Mouse (Mus musculus): ENCODE results near the gene Dera. TPM values are rescaled to one million over a fixed set of nuclear protein-coding genes. Genes with fewer than 3 reads are reported as not detected.
A peak's percentile ranks its signal among the peaks of the same experiment; 100 is the strongest.

Gene Dera
- polyA plus RNA-seq, 1 experiment from 2014 or later: 98.6 TPM

DNA sequence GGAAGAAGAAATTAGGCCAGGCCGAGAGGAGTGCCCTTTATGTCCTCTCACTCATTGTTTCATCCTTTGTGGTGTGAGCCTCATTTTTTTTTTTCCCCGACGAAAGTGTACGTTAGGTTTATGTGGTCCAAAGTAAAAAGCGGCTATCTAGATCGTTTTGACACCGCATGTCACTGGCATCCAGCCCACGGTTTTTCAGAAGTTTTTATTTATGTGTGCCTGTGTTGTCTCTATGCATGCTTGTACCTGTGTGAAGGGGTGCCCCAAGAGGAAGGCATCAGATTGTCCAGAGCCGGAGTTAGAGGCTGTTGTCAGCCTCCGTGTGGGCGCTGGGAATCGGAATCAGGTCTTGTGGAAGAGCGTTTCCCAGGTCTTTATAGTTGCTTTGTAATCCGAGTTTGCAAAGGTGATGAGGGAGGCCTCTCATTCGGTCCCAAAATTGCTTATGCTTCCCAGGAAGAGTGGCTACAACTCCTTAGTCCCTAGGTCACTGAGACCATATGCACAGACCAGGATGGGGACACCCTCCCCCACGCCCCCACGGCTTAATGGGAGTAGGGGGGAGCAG is 18.6 kb upstream of the Dera start:
- peaks cover 10% of the 10 kb centered on the region for H3K36me3 ChIP-seq
- H3K4me3 ChIP-seq (replicated peaks): peak overlapping the region; percentile 89
- H3K9ac ChIP-seq: peak overlapping the region; percentile 90
- H3K9me3 ChIP-seq: no peaks in the 10 kb centered on the region
- peaks cover 4% of the 10 kb centered on the region; the same call in 1 of the 2 replicates for H3K27me3 ChIP-seq (replicated peaks)
- no peak for ATAC-seq
- H3K4me1 ChIP-seq (replicated peaks): peaks cover 7% of the 10 kb centered on the region
- H3K27ac ChIP-seq: peak overlapping the region; percentile 79; the same call in 1 of the 2 replicates
- WGBS: 8% methylated on average over 17 of the region's 17 CpGs
- peak overlapping the region; percentile 73 for H3K4me2 ChIP-seq (replicated peaks)

DNA sequence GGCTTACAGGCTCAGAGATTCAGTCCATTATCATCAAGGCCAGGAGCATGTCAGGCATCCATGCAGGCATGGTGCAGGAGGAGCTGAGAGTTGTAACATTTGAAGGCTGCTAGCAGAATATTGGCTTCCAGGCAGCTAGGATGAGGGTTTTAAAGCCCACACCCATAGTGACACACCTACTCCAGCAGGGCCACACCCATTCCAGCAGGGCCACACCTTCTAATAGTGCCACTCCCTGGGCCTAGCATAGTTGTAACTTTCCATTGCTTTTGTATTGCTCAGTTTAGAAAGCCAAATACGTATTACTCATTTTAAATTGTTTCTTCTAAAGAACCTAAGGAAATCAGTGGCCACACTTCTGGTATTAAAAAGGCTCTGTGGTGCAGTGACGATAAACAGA is 13.4 kb upstream of the Dera start:
- no peaks in the 10 kb centered on the region for H3K27me3 ChIP-seq (replicated peaks)
- ATAC-seq: no peak
- peaks cover 5% of the 10 kb centered on the region for H3K4me1 ChIP-seq (replicated peaks)
- no peaks in the 10 kb centered on the region for H3K9me3 ChIP-seq
- 85% methylated on average over 2 of the region's 2 CpGs for WGBS
- no peak overlapping the region for H3K4me2 ChIP-seq (replicated peaks)
- H3K27ac ChIP-seq: no peak overlapping the region
- H3K36me3 ChIP-seq: peaks cover 20% of the 10 kb centered on the region
- H3K4me3 ChIP-seq (replicated peaks): no peak overlapping the region
- H3K9ac ChIP-seq: no peak overlapping the region

DNA sequence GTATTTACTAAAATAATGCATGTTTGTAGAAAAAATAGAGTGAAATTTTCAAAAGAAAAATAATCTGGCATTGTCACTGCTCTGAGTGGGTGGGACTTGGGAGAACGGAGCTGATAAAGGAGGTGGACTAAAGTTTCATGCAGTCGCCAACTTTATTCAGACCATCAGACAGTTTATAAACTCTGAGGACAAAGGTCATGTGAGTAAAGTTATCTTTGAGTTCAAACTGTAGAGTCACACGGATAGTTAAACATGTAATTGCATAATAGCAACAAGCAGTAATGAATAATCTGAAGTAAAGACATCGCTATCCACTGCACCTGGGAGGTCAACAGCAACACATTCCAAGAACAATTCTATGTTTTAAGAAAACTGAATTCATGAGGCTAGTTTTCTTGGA is 9.6 kb upstream of the Dera start:
- Histone ChIP-seq H3K4me2 (replicated peaks) (no peak overlapping the region), H3K4me3 (replicated peaks) (no peak overlapping the region), H3K4me1 (replicated peaks) (no peaks in the 10 kb centered on the region), H3K9ac (no peak overlapping the region), H3K27me3 (replicated peaks) (no peaks in the 10 kb centered on the region), H3K27ac (no peak overlapping the region), H3K36me3 (peaks cover 35% of the 10 kb centered on the region), H3K9me3 (no peaks in the 10 kb centered on the region)
- ATAC-seq: peak; percentile 86
- WGBS: 60% methylated on average over 4 of the region's 4 CpGs

DNA sequence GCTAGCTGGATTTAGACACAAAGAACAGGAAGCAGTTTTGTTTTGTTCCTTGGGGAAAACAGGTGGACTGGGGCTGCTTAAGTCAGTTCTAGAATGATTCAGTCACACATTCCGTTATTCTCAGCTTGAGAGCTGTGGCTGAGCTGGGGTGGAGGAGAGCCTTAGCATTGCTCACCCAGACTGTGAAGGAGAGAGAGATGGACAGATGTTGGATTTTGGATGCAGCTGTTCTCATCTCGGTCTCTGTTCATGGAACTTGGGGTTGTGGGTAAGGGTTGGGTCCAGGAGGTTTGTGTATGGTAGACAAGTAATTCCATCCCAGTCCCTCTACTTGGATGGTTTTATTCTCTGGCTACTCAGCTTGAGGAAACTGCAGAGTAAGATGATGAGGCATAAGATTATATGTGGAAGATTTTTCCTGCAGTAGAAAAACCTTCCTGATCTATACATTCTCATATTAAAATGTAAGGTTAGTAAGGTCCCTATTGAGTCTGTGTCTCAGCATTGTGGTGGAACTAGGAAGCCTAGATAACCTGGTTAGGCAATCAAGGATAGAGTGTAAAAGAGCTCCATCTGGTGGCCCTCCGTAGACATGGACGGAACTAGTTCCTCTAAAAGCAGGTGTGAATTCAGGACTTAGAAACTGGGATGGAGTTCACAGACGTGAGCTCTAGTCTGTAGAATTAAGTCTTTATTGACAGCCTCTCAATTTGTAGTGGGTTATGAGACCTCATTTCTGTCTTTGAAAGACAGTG is 7.0 kb upstream of the Dera start:
- H3K9me3 ChIP-seq: no peaks in the 10 kb centered on the region
- 75% methylated on average over 5 of the region's 5 CpGs for WGBS
- no peak overlapping the region for H3K4me2 ChIP-seq (replicated peaks)
- ATAC-seq: no peak
- H3K9ac ChIP-seq: no peak overlapping the region
- H3K27ac ChIP-seq: no peak overlapping the region
- no peaks in the 10 kb centered on the region for H3K27me3 ChIP-seq (replicated peaks)
- H3K4me1 ChIP-seq (replicated peaks): no peaks in the 10 kb centered on the region
- peaks cover 26% of the 10 kb centered on the region for H3K36me3 ChIP-seq
- no peak overlapping the region for H3K4me3 ChIP-seq (replicated peaks)

DNA sequence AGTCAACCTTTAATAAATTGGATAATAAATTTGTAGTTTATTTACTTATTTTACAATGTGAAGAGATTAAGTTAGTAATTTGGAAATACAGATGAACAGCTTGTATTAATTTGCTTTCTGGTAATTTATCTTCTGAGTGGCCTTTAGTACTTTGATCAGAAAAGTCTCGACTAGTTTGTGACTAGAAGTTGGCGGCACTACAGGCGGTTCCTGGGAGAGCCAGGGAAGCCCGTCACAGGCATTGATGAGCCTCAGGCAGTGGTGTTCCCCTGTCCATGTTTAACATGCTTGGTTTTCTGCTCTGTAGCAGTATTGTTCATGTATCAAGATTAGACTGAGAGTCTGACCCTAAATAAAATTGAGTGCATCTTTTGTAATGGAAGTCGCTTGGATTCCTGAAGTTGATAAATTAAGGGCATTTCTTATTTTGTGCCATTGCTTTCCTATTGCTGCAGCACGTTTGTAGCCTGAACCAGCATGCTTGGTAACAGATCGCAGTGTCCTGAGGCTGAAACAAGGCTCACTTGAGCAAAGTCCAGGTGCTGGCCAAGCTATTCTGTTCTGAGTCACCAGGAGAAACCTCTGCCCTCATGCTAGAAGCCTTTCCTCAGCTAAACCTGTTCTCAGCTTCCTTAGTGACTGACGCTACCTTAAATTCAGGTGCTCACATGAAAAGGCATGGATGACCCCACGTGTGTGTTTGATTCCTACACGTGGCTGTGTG is 2.6 kb upstream of the Dera start:
- peak; percentile 69 for ATAC-seq
- Histone ChIP-seq H3K4me1 (replicated peaks) (0 out of 2 replicates have a peak, but pooled peaks cover 6% of the 10 kb centered on the region), H3K36me3 (peaks cover 17% of the 10 kb centered on the region), H3K27me3 (replicated peaks) (no peaks in the 10 kb centered on the region), H3K4me2 (replicated peaks) (no peak overlapping the region), H3K27ac (peak overlapping the region; percentile 72), H3K4me3 (replicated peaks) (no peak overlapping the region), H3K9me3 (no peaks in the 10 kb centered on the region), H3K9ac (no peak overlapping the region)
- 76% methylated on average over 10 of the region's 10 CpGs for WGBS

DNA sequence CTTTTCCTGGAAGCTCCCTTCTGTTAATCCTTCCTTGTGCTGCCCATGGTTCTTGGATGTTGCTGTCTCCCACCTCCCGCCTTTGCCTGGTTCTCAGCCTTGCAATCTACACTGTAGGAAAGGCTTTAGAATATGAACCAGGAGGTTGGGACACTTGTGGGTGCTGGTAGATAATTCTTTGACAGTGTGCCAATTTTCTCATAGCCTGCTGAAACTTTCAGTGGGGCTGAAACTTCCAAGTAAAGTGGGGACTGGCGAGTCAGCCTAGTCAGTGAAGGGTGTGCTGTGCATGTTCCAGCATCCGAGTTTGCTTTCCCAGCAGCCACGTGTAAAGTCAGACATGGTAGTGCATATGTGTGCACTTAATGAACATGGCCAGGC is 2.1 kb upstream of the Dera start:
- H3K4me1 ChIP-seq (replicated peaks): 0 out of 2 replicates have a peak, but pooled peaks cover 6% of the 10 kb centered on the region
- no peak for ATAC-seq
- H3K27ac ChIP-seq: peak overlapping the region; percentile 51
- H3K9ac ChIP-seq: no peak overlapping the region
- H3K9me3 ChIP-seq: no peaks in the 10 kb centered on the region
- H3K4me2 ChIP-seq (replicated peaks): no peak overlapping the region
- peaks cover 17% of the 10 kb centered on the region for H3K36me3 ChIP-seq
- 81% methylated on average over 4 of the region's 4 CpGs for WGBS
- H3K4me3 ChIP-seq (replicated peaks): no peak overlapping the region
- H3K27me3 ChIP-seq (replicated peaks): no peaks in the 10 kb centered on the region

DNA sequence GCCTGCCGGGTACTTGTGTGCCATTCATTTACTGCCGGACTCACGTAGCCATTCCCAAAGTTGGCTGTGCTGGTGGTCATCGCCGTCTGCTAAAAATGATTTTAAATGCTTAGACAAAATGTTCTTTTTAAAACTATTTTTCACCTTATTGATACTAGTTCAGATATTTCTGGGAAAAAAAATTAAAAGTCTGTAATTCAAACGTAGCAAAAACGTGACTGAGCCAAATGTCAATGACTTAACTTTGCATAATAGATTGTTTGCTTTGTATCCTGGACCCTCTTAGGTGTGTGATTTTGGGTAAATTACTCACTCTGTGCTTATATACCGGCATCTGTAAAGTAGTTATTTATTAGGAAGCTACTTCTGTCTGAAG is 499 bp downstream of the Dera start:
- Histone ChIP-seq H3K27ac (0 out of 2 replicates have a peak overlapping the region, but pooled peaks have one; percentile 84), H3K27me3 (replicated peaks) (no peaks in the 10 kb centered on the region), H3K4me2 (replicated peaks) (peak overlapping the region; percentile 72), H3K36me3 (peaks cover 2% of the 10 kb centered on the region; the same call in 1 of the 2 replicates), H3K9me3 (no peaks in the 10 kb centered on the region), H3K4me3 (replicated peaks) (peak overlapping the region; percentile 79), H3K9ac (peak overlapping the region; percentile 84), H3K4me1 (replicated peaks) (peaks cover 10% of the 10 kb centered on the region; the same call in 1 of the 2 replicates)
- ATAC-seq: no peak
- WGBS: 2% methylated on average over 8 of the region's 8 CpGs

DNA sequence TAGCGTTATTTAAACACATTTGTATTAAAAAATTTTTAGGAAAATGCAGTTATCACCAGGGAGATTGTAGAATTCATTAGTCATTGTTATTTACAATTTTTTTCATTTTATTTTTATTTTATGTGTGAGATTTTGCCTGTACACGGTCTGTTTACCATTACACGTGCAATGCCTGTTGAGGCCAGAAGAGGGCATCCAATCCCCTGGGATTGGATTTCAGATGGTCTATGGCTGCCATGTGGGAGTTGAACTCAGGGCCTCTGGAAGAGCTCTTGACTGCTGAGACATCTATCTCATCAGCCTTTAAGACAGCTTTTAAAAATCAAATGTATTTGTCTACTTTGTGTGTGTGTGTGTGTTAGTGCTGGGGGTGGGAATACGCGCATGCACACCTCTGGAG is 2.0 kb downstream of the Dera start:
- H3K4me2 ChIP-seq (replicated peaks): no peak overlapping the region
- H3K36me3 ChIP-seq: no peaks in the 10 kb centered on the region
- H3K9me3 ChIP-seq: no peaks in the 10 kb centered on the region
- ATAC-seq: no peak
- no peak overlapping the region for H3K27ac ChIP-seq
- H3K9ac ChIP-seq: no peak overlapping the region
- H3K27me3 ChIP-seq (replicated peaks): no peaks in the 10 kb centered on the region
- H3K4me3 ChIP-seq (replicated peaks): no peak overlapping the region
- H3K4me1 ChIP-seq (replicated peaks): peaks cover 10% of the 10 kb centered on the region; the same call in 1 of the 2 replicates
- 72% methylated on average over 5 of the region's 5 CpGs for WGBS

DNA sequence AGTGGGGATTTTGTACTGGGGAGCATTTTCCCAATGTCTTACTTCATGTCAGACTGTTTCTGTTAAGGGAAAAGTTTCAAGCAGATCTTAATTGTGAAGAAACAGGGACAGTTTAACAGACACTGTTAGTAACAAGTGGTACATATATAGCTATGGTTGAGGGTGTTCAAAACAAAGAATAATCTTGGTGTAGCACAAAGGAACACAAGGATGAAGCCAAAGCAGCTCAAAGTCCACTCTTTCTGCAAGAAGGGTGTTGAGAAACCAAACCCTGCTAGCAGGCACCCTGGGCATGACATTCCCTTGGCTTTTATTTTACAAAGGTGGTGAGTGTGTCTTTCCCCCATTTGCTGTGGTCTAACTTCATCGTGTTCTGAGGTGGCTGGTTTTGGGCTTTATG is 3.5 kb downstream of the Dera start:
- Histone ChIP-seq H3K4me1 (replicated peaks) (peaks cover 10% of the 10 kb centered on the region; the same call in 1 of the 2 replicates), H3K27me3 (replicated peaks) (no peaks in the 10 kb centered on the region), H3K36me3 (no peaks in the 10 kb centered on the region), H3K9ac (no peak overlapping the region), H3K27ac (no peak overlapping the region), H3K9me3 (no peaks in the 10 kb centered on the region), H3K4me3 (replicated peaks) (no peak overlapping the region), H3K4me2 (replicated peaks) (no peak overlapping the region)
- WGBS: 90% methylated on average over 1 of the region's 1 CpGs
- no peak for ATAC-seq

DNA sequence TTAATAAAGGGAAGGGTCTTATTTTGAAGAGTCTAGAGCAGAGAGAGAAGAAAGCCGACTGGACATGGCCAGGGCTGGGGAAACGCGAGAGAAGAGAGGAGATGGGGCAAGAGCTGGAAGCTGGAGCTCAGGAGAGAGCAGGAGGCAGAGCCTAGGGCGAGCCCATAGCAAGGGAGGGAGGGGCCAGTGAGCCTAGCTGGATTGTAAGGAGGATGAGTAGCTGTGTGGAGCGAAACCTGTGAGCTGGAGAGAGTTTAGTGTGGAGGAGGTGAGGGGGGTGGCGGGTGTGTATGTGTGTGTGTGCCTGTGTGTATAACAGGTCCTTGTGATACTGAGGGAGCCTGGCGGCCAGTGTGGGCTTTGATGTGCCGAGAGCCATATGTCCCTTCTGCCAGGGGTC is 5.3 kb downstream of the Dera start:
- WGBS: 31% methylated on average over 8 of the region's 8 CpGs
- no peaks in the 10 kb centered on the region for H3K27me3 ChIP-seq (replicated peaks)
- H3K4me3 ChIP-seq (replicated peaks): no peak overlapping the region
- H3K4me2 ChIP-seq (replicated peaks): no peak overlapping the region
- H3K27ac ChIP-seq: no peak overlapping the region
- no peaks in the 10 kb centered on the region for H3K9me3 ChIP-seq
- peaks cover 8% of the 10 kb centered on the region; the same call in 1 of the 2 replicates for H3K4me1 ChIP-seq (replicated peaks)
- ATAC-seq: peak; percentile 64
- no peak overlapping the region for H3K9ac ChIP-seq
- no peaks in the 10 kb centered on the region for H3K36me3 ChIP-seq

DNA sequence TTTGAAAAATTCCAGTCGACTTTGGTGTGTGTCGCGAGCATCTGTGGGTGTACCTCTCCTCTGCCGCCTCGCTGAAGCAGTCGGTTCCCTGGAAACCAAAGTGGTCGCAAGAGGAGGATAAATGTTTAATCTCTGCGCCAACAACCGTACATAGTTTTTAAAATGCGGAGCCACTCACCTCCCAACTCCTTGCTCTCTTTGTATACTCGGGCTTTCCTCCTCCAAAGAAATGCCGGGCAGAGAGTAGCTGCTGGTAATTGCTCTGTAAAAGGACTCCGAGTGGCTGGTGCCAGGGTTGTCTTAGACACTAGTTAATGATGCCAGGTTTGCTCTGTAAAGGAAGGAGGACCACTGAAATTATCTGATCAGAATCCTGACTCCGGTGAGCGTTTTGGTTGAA is 6.6 kb downstream of the Dera start:
- Histone ChIP-seq H3K4me1 (replicated peaks) (peaks cover 5% of the 10 kb centered on the region; the same call in 1 of the 2 replicates), H3K27me3 (replicated peaks) (no peaks in the 10 kb centered on the region), H3K27ac (no peak overlapping the region), H3K4me3 (replicated peaks) (no peak overlapping the region), H3K36me3 (no peaks in the 10 kb centered on the region), H3K4me2 (replicated peaks) (no peak overlapping the region), H3K9ac (no peak overlapping the region), H3K9me3 (no peaks in the 10 kb centered on the region)
- ATAC-seq: no peak
- WGBS: 74% methylated on average over 15 of the region's 15 CpGs

DNA sequence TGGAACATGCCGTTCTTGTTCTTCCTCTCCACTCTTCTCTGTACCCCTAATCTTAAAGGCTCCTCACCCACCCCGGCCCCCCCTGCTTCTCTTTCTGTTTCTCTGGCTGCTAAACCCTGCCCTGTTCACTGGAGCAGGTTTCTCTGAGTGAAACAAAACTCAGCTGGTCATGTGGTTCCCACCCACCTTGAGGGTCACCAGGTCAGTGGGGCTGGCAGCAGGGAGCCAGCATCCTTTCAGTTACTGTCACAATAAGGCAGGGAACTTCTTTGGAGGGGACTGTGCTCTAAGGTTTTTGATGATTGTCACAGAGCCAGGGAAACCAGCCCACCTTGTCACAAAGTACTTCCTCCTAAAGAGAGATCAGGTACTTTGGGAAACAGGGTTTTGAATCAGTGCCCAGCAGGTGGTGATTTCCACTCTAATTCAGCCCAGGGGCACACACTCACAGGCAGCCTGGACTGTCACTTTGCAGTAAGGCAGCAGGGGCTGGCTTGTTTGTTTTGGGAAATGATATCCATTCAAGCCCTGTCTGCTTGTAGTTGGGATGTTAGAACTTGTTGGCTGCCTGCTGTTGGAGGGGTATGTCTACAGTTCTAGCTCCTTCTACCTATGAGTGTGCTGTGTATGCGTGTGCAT is 10.3 kb downstream of the Dera start:
- Histone ChIP-seq H3K36me3 (no peaks in the 10 kb centered on the region), H3K4me1 (replicated peaks) (peaks cover 2% of the 10 kb centered on the region; the same call in 1 of the 2 replicates), H3K27ac (no peak overlapping the region), H3K27me3 (replicated peaks) (no peaks in the 10 kb centered on the region), H3K4me2 (replicated peaks) (no peak overlapping the region), H3K9me3 (no peaks in the 10 kb centered on the region), H3K9ac (no peak overlapping the region), H3K4me3 (replicated peaks) (no peak overlapping the region)
- no peak; the same call in 1 of the 2 replicates for ATAC-seq
- WGBS: 51% methylated on average over 3 of the region's 3 CpGs

All from intestine, embryonic 15.5 days (tissue).